Mouse (Mus musculus): Measurements from ENCODE around the gene Gm17521.
"Not testable (repeated sequence)": the region's sequence is repeated elsewhere in the genome, so short reads cannot be mapped to it uniquely, and the experiment has no call there.

The Gm17521 gene

DNA sequence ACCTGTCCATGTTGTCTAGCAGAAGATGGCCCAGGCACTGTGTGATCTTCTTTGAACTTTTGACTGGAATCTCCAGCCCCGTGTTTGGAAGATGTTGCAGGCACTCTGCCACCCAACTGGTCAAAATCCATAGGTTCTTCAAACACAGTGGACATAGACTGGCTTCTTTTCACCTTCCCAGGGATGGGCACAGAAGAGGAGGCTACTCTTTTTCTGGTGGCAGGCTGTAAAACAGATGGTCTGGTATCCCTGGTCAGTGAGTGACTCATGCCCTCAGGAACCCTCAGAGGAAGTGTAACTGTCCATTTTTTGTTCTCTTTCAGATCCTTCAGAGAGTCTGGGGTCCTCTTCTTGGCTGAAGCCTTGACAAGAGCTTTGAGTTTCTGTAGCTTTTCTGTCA lies at the start of gene Gm17521:
TSS of gene Gm17521 (minus strand) at position 101 of the 400 bp plus-strand sequence.
- not testable (repeated sequence) for DNase-seq (ENCODE audit: low spot score)

- no peak for DNase-seq (ENCODE audit: low spot score)
Observed at GRCm38 (mm10) chrX:123043956-123044355, 14.5 kb upstream of the Gm17521 start.

DNA sequence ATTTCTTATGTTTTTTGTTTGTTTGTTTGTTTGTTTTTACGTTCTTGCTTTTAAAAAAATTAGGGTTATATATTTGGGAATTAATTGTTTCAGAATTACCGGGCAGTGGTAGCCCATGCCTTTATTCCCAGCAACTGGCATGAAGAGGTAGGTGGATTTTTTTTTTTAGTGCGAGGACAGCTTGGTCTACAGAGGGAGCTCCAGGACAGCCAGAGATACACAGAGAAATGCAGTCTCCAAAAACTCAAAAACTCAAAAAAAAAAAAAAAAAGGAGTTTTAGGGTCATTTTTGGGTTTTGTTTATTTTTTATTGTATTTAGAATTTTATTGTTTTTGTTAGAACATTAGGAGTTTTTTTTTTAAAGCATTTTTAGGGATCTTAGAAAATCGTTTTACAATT lies 14.0 kb upstream of the Gm17521 start:
- DNase-seq (ENCODE audit: low spot score): no peak

Data from c-Kit-positive CD71-positive TER-119-positive erythroid progenitor cells, embryonic 14.5 days (primary cell).